Mouse (Mus musculus): ENCODE results near the gene Rnf149. TPM values are rescaled to one million over a fixed set of nuclear protein-coding genes. Genes with fewer than 3 reads are reported as not detected.

The Rnf149 gene
- polyA plus RNA-seq, 1 experiment from 2014 or later = 35.1 TPM

GRCm38 (mm10) chr1:39573890-39574289 is 3.3 kb downstream of the Rnf149 start:
- ATAC-seq (ENCODE audit: insufficient read depth, low FRiP score, low read depth) = no peak; the same call in 1 of the 2 replicates
- 51% methylated on average over 7 of the region's 7 CpGs for WGBS
- no peak overlapping the region for H3K9ac ChIP-seq

GRCm38 (mm10) chr1:39571653-39572052 is 5.6 kb downstream of the Rnf149 start:
- Histone ChIP-seq H3K4me3 (replicated peaks) (no peak overlapping the region), H3K27ac (no peak overlapping the region), H3K9ac (no peak overlapping the region), H3K4me2 (no peak overlapping the region), H3K27me3 (replicated peaks) (no peaks in the 10 kb centered on the region), H3K36me3 (0 out of 2 replicates have a peak, but pooled peaks cover 2% of the 10 kb centered on the region), H3K4me1 (peaks cover 14% of the 10 kb centered on the region), H3K9me3 (no peaks in the 10 kb centered on the region)
- no peak for ATAC-seq (ENCODE audit: insufficient read depth, low FRiP score, low read depth)
- 38% methylated on average over 6 of the region's 6 CpGs for WGBS

More at GRCm38 (mm10) chr1:39573890-39574289, 3.3 kb downstream of the Rnf149 start:
- Histone ChIP-seq H3K4me1 (peaks cover 14% of the 10 kb centered on the region), H3K4me2 (no peak overlapping the region), H3K9me3 (no peaks in the 10 kb centered on the region), H3K36me3 (0 out of 2 replicates have a peak, but pooled peaks cover 2% of the 10 kb centered on the region), H3K27ac (no peak overlapping the region), H3K27me3 (replicated peaks) (no peaks in the 10 kb centered on the region), H3K4me3 (replicated peaks) (no peak overlapping the region)

- Histone ChIP-seq H3K9me3 (no peaks in the 10 kb centered on the region), H3K4me3 (replicated peaks) (no peak overlapping the region), H3K9ac (no peak overlapping the region), H3K27ac (no peak overlapping the region), H3K4me1 (0 out of 2 replicates have a peak, but pooled peaks cover 5% of the 10 kb centered on the region), H3K36me3 (0 out of 2 replicates have a peak, but pooled peaks cover 6% of the 10 kb centered on the region), H3K4me2 (no peak overlapping the region), H3K27me3 (replicated peaks) (no peaks in the 10 kb centered on the region)
- no peak for ATAC-seq (ENCODE audit: insufficient read depth, low FRiP score, low read depth)
Observed at GRCm38 (mm10) chr1:39568079-39568478, 9.1 kb downstream of the Rnf149 start.

- Histone ChIP-seq H3K9ac (no peak overlapping the region), H3K4me2 (no peak overlapping the region)
- WGBS = 47% methylated on average over 3 of the region's 3 CpGs
Observed at GRCm38 (mm10) chr1:39564603-39565002, 12.6 kb downstream of the Rnf149 start.

GRCm38 (mm10) chr1:39563161-39563560 is 14.0 kb downstream of the Rnf149 start:
- no peaks in the 10 kb centered on the region for H3K27me3 ChIP-seq (replicated peaks)
- no peak overlapping the region for H3K4me2 ChIP-seq
- H3K36me3 ChIP-seq = 0 out of 2 replicates have a peak, but pooled peaks cover 3% of the 10 kb centered on the region
- H3K9ac ChIP-seq = no peak overlapping the region
- no peak overlapping the region for H3K27ac ChIP-seq
- no peaks in the 10 kb centered on the region for H3K4me1 ChIP-seq
- ATAC-seq (ENCODE audit: insufficient read depth, low FRiP score, low read depth) = no peak
- no peaks in the 10 kb centered on the region for H3K9me3 ChIP-seq
- H3K4me3 ChIP-seq (replicated peaks) = no peak overlapping the region
- 81% methylated on average over 7 of the region's 7 CpGs for WGBS

More at GRCm38 (mm10) chr1:39564603-39565002, 12.6 kb downstream of the Rnf149 start:
- no peaks in the 10 kb centered on the region for H3K4me1 ChIP-seq
- 0 out of 2 replicates have a peak, but pooled peaks cover 6% of the 10 kb centered on the region for H3K36me3 ChIP-seq
- no peak overlapping the region for H3K27ac ChIP-seq
- ATAC-seq (ENCODE audit: insufficient read depth, low FRiP score, low read depth) = no peak
- H3K9me3 ChIP-seq = no peaks in the 10 kb centered on the region
- no peak overlapping the region for H3K4me3 ChIP-seq (replicated peaks)
- no peaks in the 10 kb centered on the region for H3K27me3 ChIP-seq (replicated peaks)

GRCm38 (mm10) chr1:39561920-39562319 is 15.3 kb downstream of the Rnf149 start:
- no peak overlapping the region for H3K9ac ChIP-seq
- WGBS = 45% methylated on average over 1 of the region's 1 CpGs
- H3K4me1 ChIP-seq = no peaks in the 10 kb centered on the region
- no peaks in the 10 kb centered on the region for H3K9me3 ChIP-seq
- 0 out of 2 replicates have a peak, but pooled peaks cover 3% of the 10 kb centered on the region for H3K36me3 ChIP-seq
- H3K4me3 ChIP-seq (replicated peaks) = no peak overlapping the region
- no peak for ATAC-seq (ENCODE audit: insufficient read depth, low FRiP score, low read depth)
- H3K27me3 ChIP-seq (replicated peaks) = no peaks in the 10 kb centered on the region
- H3K4me2 ChIP-seq = no peak overlapping the region
- no peak overlapping the region for H3K27ac ChIP-seq

GRCm38 (mm10) chr1:39559009-39559408 is 18.2 kb downstream of the Rnf149 start:
- H3K27me3 ChIP-seq (replicated peaks) = no peaks in the 10 kb centered on the region

GRCm38 (mm10) chr1:39555556-39556415 is 21.4 kb downstream of the Rnf149 start:
- Histone ChIP-seq H3K4me2 (no peak overlapping the region), H3K27me3 (replicated peaks) (no peaks in the 10 kb centered on the region), H3K9me3 (no peaks in the 10 kb centered on the region), H3K9ac (no peak overlapping the region), H3K27ac (0 out of 2 replicates have a peak overlapping the region, but pooled peaks have one; percentile 3), H3K4me1 (no peaks in the 10 kb centered on the region), H3K4me3 (replicated peaks) (no peak overlapping the region), H3K36me3 (peaks cover under 1% of the 10 kb centered on the region; the same call in 1 of the 2 replicates)
- peak; percentile 47; the same call in 1 of the 2 replicates for ATAC-seq (ENCODE audit: insufficient read depth, low FRiP score, low read depth)
- 58% methylated on average over 9 of the region's 9 CpGs for WGBS

More at GRCm38 (mm10) chr1:39559009-39559408, 18.2 kb downstream of the Rnf149 start:
- 0 out of 2 replicates have a peak, but pooled peaks cover 3% of the 10 kb centered on the region for H3K36me3 ChIP-seq
- no peak overlapping the region for H3K9ac ChIP-seq
- H3K4me2 ChIP-seq = no peak overlapping the region
- no peaks in the 10 kb centered on the region for H3K4me1 ChIP-seq
- H3K27ac ChIP-seq = no peak overlapping the region
- no peaks in the 10 kb centered on the region for H3K9me3 ChIP-seq
- no peak for ATAC-seq (ENCODE audit: insufficient read depth, low FRiP score, low read depth)
- no peak overlapping the region for H3K4me3 ChIP-seq (replicated peaks)
- 90% methylated on average over 2 of the region's 2 CpGs for WGBS

GRCm38 (mm10) chr1:39549831-39550230 is 27.4 kb downstream of the Rnf149 start:
- Histone ChIP-seq H3K27ac (no peak overlapping the region), H3K9ac (no peak overlapping the region), H3K4me3 (replicated peaks) (no peak overlapping the region), H3K4me1 (no peaks in the 10 kb centered on the region), H3K9me3 (no peaks in the 10 kb centered on the region), H3K4me2 (no peak overlapping the region), H3K27me3 (replicated peaks) (no peaks in the 10 kb centered on the region), H3K36me3 (peaks cover 16% of the 10 kb centered on the region)
- no peak for ATAC-seq (ENCODE audit: insufficient read depth, low FRiP score, low read depth)
- WGBS = 51% methylated on average over 2 of the region's 2 CpGs

GRCm38 (mm10) chr1:39547238-39547637 is 30.0 kb downstream of the Rnf149 start:
- Histone ChIP-seq H3K9ac (no peak overlapping the region), H3K36me3 (peaks cover 31% of the 10 kb centered on the region), H3K27ac (no peak overlapping the region), H3K4me1 (no peaks in the 10 kb centered on the region), H3K9me3 (no peaks in the 10 kb centered on the region), H3K27me3 (replicated peaks) (no peaks in the 10 kb centered on the region), H3K4me3 (replicated peaks) (no peak overlapping the region), H3K4me2 (no peak overlapping the region)
- no peak for ATAC-seq (ENCODE audit: insufficient read depth, low FRiP score, low read depth)
- 50% methylated on average over 2 of the region's 2 CpGs for WGBS

- H3K27ac ChIP-seq = no peak overlapping the region
- no peak overlapping the region for H3K4me3 ChIP-seq (replicated peaks)
- H3K36me3 ChIP-seq = peaks cover 34% of the 10 kb centered on the region
- WGBS = 86% methylated on average over 6 of the region's 6 CpGs
- H3K9ac ChIP-seq = no peak overlapping the region
- no peaks in the 10 kb centered on the region for H3K9me3 ChIP-seq
- no peaks in the 10 kb centered on the region for H3K27me3 ChIP-seq (replicated peaks)
- no peak overlapping the region for H3K4me2 ChIP-seq
- ATAC-seq (ENCODE audit: insufficient read depth, low FRiP score, low read depth) = peak; percentile 22; the same call in 1 of the 2 replicates
- H3K4me1 ChIP-seq = no peaks in the 10 kb centered on the region
Observed at GRCm38 (mm10) chr1:39546160-39546866, 30.9 kb downstream of the Rnf149 start.

- H3K27ac ChIP-seq = no peak overlapping the region
- no peaks in the 10 kb centered on the region for H3K4me1 ChIP-seq
- peaks cover 38% of the 10 kb centered on the region for H3K36me3 ChIP-seq
- no peak for ATAC-seq (ENCODE audit: insufficient read depth, low FRiP score, low read depth)
- 82% methylated on average over 7 of the region's 7 CpGs for WGBS
- H3K4me3 ChIP-seq (replicated peaks) = no peak overlapping the region
- no peak overlapping the region for H3K4me2 ChIP-seq
- no peaks in the 10 kb centered on the region for H3K27me3 ChIP-seq (replicated peaks)
- H3K9ac ChIP-seq = no peak overlapping the region
- H3K9me3 ChIP-seq = no peaks in the 10 kb centered on the region
Observed at GRCm38 (mm10) chr1:39545589-39545988, 31.6 kb downstream of the Rnf149 start.

All from stomach, embryonic 15.5 days (tissue).